Mouse (Mus musculus) intestine, embryonic 15.5 days (tissue): ENCODE measurements around the gene Fcor. TPM values are rescaled to one million over a fixed set of nuclear protein-coding genes. Genes with fewer than 3 reads are reported as not detected.

ENCODE experiments used
- ATAC-seq: fragments of 200-750 bp; cut with Nextera tagmentation; 2 replicates; pipeline ENCODE4 v1.8.0; 2017; ENCODE audit warnings: moderate TSS enrichment, moderate library complexity
- H3K27ac ChIP-seq: fragments of 300-500 bp; sonication (generic); 2 replicates; pipeline ENCODE4 v1.5.1; 2015; ENCODE audit warnings: mild to moderate bottlenecking, inconsistent platforms
- H3K27me3 ChIP-seq: fragments of 300-500 bp; sonication (generic); replicated peaks from 2 replicates; pipeline ENCODE4 v1.6.1; 2015; ENCODE audit warnings: inconsistent platforms
- H3K36me3 ChIP-seq: fragments of 300-500 bp; sonication (generic); 2 replicates; pipeline ENCODE4 v1.6.1; 2015; ENCODE audit warnings: inconsistent platforms
- H3K4me1 ChIP-seq: fragments of 300-500 bp; sonication (generic); replicated peaks from 2 replicates; pipeline ENCODE4 v1.6.1; 2015; ENCODE audit warnings: inconsistent platforms
- H3K4me2 ChIP-seq: fragments of 300-500 bp; sonication (generic); replicated peaks from 2 replicates; pipeline ENCODE4 v1.6.1; 2015; ENCODE audit warnings: mild to moderate bottlenecking, inconsistent platforms
- H3K4me3 ChIP-seq: fragments of 300-500 bp; sonication (generic); replicated peaks from 2 replicates; pipeline ENCODE4 v1.5.1; 2015; ENCODE audit warnings: inconsistent platforms
- H3K9ac ChIP-seq: fragments of 300-500 bp; sonication (generic); 2 replicates; pipeline ENCODE4 v1.6.1; 2015; ENCODE audit warnings: inconsistent platforms
- H3K9me3 ChIP-seq: fragments of 300-500 bp; sonication (generic); 2 replicates; pipeline ENCODE4 v1.6.1; 2016; ENCODE audit warnings: inconsistent platforms
- WGBS: fragments of 180-500 bp; shearing (Covaris S2); methylation state at CpG from one replicate; pipeline ENCODE4 v1.1.7; 2015; 5-methylcytosine and 5-hydroxymethylcytosine counted together
- polyA plus RNA-seq: library from polyadenylated mRNA; unstranded; fragments of >200 nt; fragmentation: Nextera tagmentation; extraction: Ambion mirVana; gene quantifications from 2 replicates; pipeline ENCODE4 v1.2.1, GENCODE M21; 2015

The Fcor gene
- 8.0 and 9.1 TPM in 2 replicates for polyA plus RNA-seq

DNA sequence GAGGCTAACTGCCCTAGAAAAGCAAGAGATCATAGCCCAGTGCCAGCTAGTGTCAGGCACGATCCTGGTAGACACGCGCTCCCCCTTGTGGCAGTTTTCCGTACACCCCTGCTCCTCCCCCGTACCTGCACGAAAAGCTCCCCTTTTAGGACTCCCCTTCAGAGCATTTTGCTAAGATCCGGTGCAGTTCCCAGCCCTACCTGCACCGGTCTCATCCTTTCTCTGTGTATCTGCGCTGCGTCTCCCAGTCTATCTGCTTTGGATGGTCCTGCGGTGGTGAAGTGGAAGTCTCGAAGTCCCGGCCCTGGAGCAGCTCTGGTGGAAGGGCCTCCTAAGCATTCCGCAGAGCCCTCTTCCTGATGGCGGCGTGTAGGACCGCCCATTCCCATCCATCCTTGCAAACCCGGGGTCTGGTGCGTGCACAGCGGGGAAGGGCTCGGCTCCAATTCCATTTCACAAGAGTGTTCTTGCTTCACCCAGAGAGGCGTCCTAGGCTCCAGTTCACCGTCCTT, at the start of gene Fcor:
Gene Fcor (minus strand): TSS at position 383 of the 512 bp plus-strand sequence.
- Histone ChIP-seq H3K9me3 (no peaks in the 10 kb centered on the region), H3K4me3 (peak within 1 kb of the TSS; percentile 60), H3K4me1 (no peaks in the 10 kb centered on the region), H3K36me3 (no peaks in the 10 kb centered on the region), H3K27me3 (no peaks in the 10 kb centered on the region), H3K27ac (peak within 1 kb of the TSS; percentile 68), H3K4me2 (peak within 1 kb of the TSS; percentile 94), H3K9ac (peak within 1 kb of the TSS; percentile 60)
- whole genome bisulfite sequencing, result under 1% methylated on average over 23 of the region's 23 CpGs
- ATAC-seq, result peak; percentile 81

DNA sequence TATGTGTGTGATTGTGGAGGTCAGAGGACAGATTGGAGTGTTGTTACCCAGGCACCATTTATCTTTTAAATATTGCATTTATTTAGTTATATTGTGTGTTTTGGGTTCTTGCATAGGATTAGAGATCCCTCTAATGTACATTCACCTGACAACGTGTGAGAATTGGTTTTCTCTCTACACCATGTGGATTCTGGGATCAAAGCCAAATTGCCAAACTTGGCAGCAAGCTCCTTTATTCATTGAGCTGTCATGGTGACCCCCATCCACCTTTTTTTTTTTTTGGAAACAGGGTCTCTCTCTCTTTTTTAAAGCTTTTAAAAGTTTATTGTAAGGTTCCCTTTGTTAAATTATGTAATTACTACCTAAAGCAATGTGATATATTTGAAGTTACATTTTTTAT, 48.9 kb upstream of the Fcor start:
- 29% methylated on average over 1 of the region's 1 CpGs for WGBS
- Histone ChIP-seq H3K4me3 (no peak overlapping the region), H3K27ac (no peak overlapping the region)

DNA sequence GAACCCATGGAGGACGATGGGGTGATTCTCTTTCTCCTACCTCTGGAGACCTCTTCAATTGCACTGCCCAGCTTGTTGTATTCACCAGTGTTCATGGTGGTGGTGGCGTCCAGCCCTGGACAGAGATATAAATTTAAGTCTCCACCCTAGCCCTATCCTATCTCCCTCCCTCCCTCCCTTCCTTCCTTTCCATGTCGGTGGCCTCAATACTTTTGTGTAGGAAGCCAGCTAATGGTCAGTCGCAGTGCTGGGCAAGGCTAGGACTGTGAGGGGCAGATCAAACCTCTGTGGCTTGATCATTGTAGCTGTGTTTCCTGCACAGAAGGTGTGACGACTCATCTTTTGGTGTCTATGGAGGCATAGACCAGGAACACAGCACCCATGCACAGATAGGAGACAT, 48.4 kb upstream of the Fcor start, which contains the start of gene Clec4g:
Gene Clec4g (minus strand): TSS at position 101 of the 400 bp plus-strand sequence.
- no peak within 1 kb of the TSS for H3K27ac ChIP-seq
- no peaks in the 10 kb centered on the region for H3K27me3 ChIP-seq
- no peak within 1 kb of the TSS for H3K4me3 ChIP-seq
- no peak within 1 kb of the TSS for H3K9ac ChIP-seq
- no peaks in the 10 kb centered on the region for H3K4me1 ChIP-seq
- no peaks in the 10 kb centered on the region for H3K36me3 ChIP-seq
- H3K9me3 ChIP-seq, result no peaks in the 10 kb centered on the region
- WGBS, result 58% methylated on average over 5 of the region's 5 CpGs
- ATAC-seq, result no peak
- no peak within 1 kb of the TSS for H3K4me2 ChIP-seq

More for the DNA sequence above, 48.9 kb upstream of the Fcor start:
- ATAC-seq, result no peak
- H3K4me1 ChIP-seq, result no peaks in the 10 kb centered on the region
- no peaks in the 10 kb centered on the region for H3K36me3 ChIP-seq
- no peak overlapping the region for H3K4me2 ChIP-seq
- no peaks in the 10 kb centered on the region for H3K9me3 ChIP-seq
- no peaks in the 10 kb centered on the region for H3K27me3 ChIP-seq
- no peak overlapping the region for H3K9ac ChIP-seq

DNA sequence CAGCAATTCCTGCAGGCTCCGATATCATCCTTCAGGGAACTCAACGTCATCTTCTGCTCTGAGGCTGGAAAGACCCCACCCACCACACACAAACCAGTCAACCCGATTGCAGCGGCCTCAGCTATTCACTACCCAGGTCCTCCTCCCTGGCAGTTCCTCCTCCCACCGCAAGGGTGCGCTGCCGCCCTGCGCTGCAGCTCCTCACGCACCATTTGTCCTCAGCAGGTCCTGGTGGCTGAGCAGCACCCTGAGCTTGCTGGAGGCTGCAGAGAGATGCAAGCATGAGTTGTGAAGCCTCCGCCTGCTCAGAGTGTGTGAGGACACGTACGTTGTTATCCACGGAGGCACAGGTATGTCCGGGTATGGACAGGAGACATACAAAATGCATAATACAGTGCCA, 46.4 kb upstream of the Fcor start:
- Histone ChIP-seq H3K36me3 (no peaks in the 10 kb centered on the region), H3K4me2 (no peak overlapping the region), H3K9ac (no peak overlapping the region), H3K4me1 (no peaks in the 10 kb centered on the region), H3K4me3 (no peak overlapping the region), H3K27me3 (no peaks in the 10 kb centered on the region), H3K27ac (no peak overlapping the region), H3K9me3 (no peaks in the 10 kb centered on the region)
- WGBS, result 17% methylated on average over 14 of the region's 14 CpGs
- ATAC-seq, result peak; percentile 68

DNA sequence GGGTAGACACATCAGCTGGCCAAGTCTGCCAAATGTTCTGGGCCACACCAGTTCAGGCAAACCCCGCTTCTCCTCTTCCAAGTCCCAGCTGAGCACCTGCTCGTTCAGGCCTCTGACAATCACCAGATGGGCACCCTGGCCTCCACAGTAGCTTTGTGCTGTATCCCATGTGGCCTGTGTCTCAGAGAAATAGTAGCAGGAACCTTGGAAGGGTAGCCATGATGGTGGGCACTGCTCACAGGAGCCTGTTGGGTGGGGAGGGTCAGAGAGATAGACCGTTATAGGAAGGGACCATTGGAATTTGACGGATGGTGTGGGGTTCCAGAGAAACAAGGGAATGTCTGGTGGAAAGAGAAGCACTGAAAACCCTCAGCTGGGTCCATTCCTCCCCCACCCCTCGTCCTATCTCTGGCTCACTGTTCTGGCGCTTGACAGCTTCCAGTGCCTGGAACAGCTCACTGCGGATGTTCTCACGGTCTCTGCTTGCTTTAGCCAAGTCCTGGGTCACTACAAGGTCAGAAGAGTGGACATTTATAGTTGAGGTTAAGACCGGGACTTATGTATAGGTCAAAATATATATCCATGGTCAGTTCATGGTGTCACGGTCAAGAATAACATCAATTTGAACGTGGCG, 45.3 kb upstream of the Fcor start:
- Histone ChIP-seq H3K36me3 (no peaks in the 10 kb centered on the region), H3K27ac (no peak overlapping the region), H3K4me3 (no peak overlapping the region), H3K4me1 (no peaks in the 10 kb centered on the region), H3K9ac (no peak overlapping the region), H3K4me2 (no peak overlapping the region), H3K27me3 (no peaks in the 10 kb centered on the region), H3K9me3 (no peaks in the 10 kb centered on the region)
- no peak for ATAC-seq
- WGBS, result 55% methylated on average over 12 of the region's 12 CpGs

DNA sequence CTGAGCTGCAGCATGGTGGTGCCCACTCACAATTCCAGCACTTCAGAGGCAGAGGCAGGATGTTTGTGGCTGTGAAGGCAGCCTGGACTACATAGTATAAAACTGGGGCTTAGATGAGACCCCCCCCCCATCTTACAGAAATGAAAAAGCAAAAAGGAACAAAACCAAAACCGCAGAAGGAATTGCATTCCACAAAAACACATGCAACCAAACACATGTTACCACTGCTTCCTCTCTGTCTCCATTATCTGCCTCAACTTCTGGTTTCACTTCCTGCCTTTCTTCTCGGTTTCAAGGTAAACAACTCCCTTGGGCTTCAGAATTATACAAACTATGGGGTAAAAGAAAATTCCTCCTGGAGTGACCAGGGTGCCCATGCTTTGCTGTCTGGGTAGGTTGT, 39.5 kb upstream of the Fcor start:
- no peak for ATAC-seq
- WGBS, result 38% methylated on average over 2 of the region's 2 CpGs
- Histone ChIP-seq H3K27ac (no peak overlapping the region), H3K9me3 (no peaks in the 10 kb centered on the region), H3K4me2 (no peak overlapping the region), H3K4me1 (no peaks in the 10 kb centered on the region), H3K9ac (no peak overlapping the region), H3K27me3 (no peaks in the 10 kb centered on the region), H3K4me3 (no peak overlapping the region), H3K36me3 (no peaks in the 10 kb centered on the region)

DNA sequence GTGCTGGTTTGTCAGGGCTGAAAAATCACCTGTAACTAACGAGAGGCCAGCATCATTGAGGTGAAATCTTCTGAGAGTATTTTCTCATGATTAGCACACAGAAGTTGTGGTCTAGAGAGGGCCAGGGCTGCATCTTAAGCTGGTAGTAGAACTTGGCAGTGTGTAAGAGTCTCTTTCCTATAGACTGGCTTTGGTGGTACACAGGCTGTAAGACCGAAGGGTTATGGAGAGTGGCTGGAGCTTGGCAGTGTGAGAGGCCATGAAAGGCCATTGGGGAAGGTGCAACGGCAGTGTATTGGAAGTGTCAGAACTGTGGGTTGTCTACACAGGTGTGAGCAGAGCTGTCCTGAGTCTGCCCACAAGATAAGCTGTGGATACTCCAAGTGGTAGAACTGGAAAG, 38.1 kb upstream of the Fcor start:
- Histone ChIP-seq H3K27ac (no peak overlapping the region), H3K27me3 (no peaks in the 10 kb centered on the region), H3K4me3 (no peak overlapping the region), H3K9ac (no peak overlapping the region), H3K36me3 (no peaks in the 10 kb centered on the region), H3K4me1 (no peaks in the 10 kb centered on the region), H3K9me3 (no peaks in the 10 kb centered on the region), H3K4me2 (no peak overlapping the region)
- WGBS, result 84% methylated on average over 3 of the region's 3 CpGs
- ATAC-seq, result no peak

DNA sequence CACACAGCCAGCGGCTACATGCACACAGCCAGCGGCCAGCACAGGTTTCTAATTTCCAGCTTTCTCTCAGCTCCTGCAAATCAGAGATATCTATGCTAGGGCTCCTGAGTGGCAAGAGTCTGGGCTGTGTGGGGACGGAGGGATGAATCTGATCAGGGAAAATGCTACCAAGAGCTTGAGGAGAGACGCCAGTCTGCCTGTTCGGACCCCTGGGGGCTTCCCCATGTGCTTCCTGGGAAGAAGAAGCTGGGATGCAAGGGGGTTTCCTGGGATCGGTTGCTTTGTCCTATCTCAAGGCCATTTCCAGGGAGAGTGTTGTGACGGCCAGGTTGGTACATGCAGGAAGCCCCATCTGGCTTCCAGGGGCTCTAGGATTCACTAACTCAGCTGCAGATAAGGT, 35.4 kb upstream of the Fcor start:
- H3K4me3 ChIP-seq, result no peak overlapping the region
- no peaks in the 10 kb centered on the region for H3K4me1 ChIP-seq
- no peaks in the 10 kb centered on the region for H3K36me3 ChIP-seq
- H3K9me3 ChIP-seq, result no peaks in the 10 kb centered on the region
- ATAC-seq, result no peak
- WGBS, result 67% methylated on average over 7 of the region's 7 CpGs
- H3K9ac ChIP-seq, result no peak overlapping the region
- H3K4me2 ChIP-seq, result no peak overlapping the region
- H3K27me3 ChIP-seq, result no peaks in the 10 kb centered on the region
- H3K27ac ChIP-seq, result no peak overlapping the region

DNA sequence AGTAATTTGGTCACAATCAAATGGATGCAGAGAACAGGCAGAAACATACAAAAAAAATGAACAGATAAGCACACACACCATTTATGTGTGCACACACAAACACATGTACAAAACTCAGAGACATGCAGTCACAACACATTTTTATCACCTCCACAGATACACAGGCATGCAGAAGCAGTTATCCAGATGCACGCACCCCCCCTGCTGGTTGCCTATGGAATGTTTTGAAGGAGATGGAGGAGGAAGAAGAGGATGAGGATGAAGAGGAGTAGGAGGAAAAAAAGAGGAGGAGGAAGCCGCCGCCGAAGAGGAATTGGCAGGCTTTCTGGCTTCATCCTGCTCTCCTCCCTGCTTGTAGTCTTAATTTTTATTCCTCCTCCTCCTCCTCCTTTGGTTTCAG, 33.5 kb upstream of the Fcor start:
- no peaks in the 10 kb centered on the region for H3K4me1 ChIP-seq

DNA sequence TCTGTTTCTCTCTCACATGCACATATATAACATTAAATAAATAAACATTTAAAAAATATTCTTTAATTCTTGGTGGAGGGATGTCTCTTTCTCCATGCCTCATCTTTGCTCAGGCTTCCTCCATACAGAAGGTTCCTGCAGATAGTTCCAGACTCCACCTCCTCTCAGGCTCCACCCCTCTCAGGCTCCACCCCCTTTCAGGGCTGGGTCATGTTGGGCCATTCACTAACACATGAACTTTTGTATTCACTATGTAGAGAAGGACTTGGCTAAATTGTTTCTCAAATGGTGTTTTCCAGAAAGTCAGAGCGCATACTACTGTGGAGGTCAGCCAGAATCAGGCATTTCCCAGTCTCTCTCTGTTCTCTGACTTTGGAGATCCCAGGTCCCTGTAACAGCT, 29.3 kb upstream of the Fcor start:
- ATAC-seq, result no peak
- 93% methylated on average over 1 of the region's 1 CpGs for WGBS
- H3K27ac ChIP-seq, result no peak overlapping the region

More for the DNA sequence above, 33.5 kb upstream of the Fcor start:
- Histone ChIP-seq H3K9me3 (no peaks in the 10 kb centered on the region), H3K27me3 (no peaks in the 10 kb centered on the region), H3K36me3 (no peaks in the 10 kb centered on the region), H3K4me2 (no peak overlapping the region), H3K9ac (no peak overlapping the region), H3K4me3 (no peak overlapping the region), H3K27ac (no peak overlapping the region)
- 58% methylated on average over 4 of the region's 4 CpGs for WGBS
- ATAC-seq, result no peak

DNA sequence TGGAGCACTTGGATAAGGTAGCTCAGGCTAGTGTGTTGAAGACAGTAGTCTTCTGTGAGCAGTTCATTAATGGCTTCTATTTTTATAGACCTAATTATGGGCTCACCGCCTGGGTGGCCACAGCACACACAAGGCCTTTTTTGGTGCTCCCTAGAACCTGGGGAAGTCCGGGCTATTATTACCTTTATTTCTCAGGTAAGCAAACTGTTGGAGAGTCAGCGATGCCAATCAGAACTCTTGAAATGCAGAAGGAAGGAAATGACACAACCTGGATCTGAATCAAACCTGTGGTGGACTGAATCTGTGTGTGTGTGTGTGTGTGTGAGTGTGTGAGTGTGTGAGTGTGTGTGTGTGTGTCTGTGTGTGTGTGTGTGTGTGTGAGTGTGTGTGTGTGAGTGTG, 22.0 kb upstream of the Fcor start, which contains the start of gene Fcer2a:
Gene Fcer2a (minus strand): TSS at position 55 of the 400 bp plus-strand sequence.
- H3K4me2 ChIP-seq, result no peak within 1 kb of the TSS
- no peaks in the 10 kb centered on the region for H3K27me3 ChIP-seq
- no peak within 1 kb of the TSS for H3K27ac ChIP-seq
- H3K36me3 ChIP-seq, result no peaks in the 10 kb centered on the region
- H3K9me3 ChIP-seq, result no peaks in the 10 kb centered on the region
- no peak within 1 kb of the TSS for H3K9ac ChIP-seq
- H3K4me1 ChIP-seq, result no peaks in the 10 kb centered on the region
- 81% methylated on average over 3 of the region's 3 CpGs for WGBS
- H3K4me3 ChIP-seq, result no peak within 1 kb of the TSS
- no peak for ATAC-seq

More for the DNA sequence above, 29.3 kb upstream of the Fcor start:
- Histone ChIP-seq H3K27me3 (no peaks in the 10 kb centered on the region), H3K9ac (no peak overlapping the region), H3K4me1 (no peaks in the 10 kb centered on the region), H3K9me3 (no peaks in the 10 kb centered on the region), H3K4me3 (no peak overlapping the region), H3K4me2 (no peak overlapping the region), H3K36me3 (no peaks in the 10 kb centered on the region)

DNA sequence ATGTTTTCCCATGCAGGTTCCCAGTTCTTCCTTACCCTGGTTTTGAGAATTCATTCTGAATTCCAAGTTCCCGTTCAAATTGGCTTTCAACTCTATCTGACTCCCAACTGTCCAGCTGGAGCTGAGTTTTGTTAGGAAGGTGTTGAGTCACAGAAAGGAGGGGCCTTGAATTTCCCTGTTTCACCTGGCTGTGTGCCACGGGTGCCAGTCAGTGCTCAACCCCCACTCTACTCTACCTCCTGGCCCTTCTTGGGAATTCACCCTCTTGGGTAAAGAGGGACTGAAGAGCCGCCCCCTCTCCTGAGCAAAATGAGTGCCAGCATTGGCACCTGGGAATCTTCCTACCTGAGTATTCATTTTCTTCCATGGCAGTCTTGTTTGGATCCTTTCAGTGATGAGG, 18.6 kb upstream of the Fcor start:
- Histone ChIP-seq H3K9ac (no peak overlapping the region), H3K4me2 (no peak overlapping the region), H3K27me3 (no peaks in the 10 kb centered on the region), H3K9me3 (no peaks in the 10 kb centered on the region), H3K4me1 (no peaks in the 10 kb centered on the region), H3K36me3 (no peaks in the 10 kb centered on the region), H3K27ac (no peak overlapping the region), H3K4me3 (no peak overlapping the region)
- WGBS, result 71% methylated on average over 3 of the region's 3 CpGs
- no peak for ATAC-seq

DNA sequence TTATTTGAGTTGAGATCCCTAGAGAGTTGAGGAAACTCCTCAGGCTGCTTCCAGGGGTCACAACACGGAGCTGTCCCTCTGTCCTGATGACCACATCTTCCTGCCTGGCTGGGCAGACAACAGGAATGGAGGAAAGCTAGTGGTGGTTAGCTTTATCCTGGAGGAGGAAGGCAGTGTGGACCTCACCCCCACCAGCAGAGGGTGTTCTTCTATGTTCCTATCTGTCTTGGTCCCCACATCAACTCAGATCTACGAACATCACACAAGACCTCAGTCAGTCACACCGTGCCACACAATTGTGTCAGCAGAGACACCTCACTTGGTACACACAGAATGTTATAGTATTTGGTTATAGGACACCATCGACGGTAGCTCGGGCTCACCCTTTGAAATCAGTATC, 15.4 kb upstream of the Fcor start:
- H3K9ac ChIP-seq, result no peak overlapping the region
- no peak overlapping the region for H3K4me2 ChIP-seq
- WGBS, result 71% methylated on average over 6 of the region's 6 CpGs

More for the DNA sequence above, 15.4 kb upstream of the Fcor start:
- Histone ChIP-seq H3K27me3 (no peaks in the 10 kb centered on the region), H3K27ac (no peak overlapping the region), H3K36me3 (no peaks in the 10 kb centered on the region), H3K4me1 (no peaks in the 10 kb centered on the region), H3K9me3 (no peaks in the 10 kb centered on the region), H3K4me3 (no peak overlapping the region)
- no peak for ATAC-seq
